Mouse (Mus musculus) gastrocnemius, adult 2 months (tissue): ENCODE results near the gene Set. TPM values are rescaled to one million over a fixed set of nuclear protein-coding genes. Genes with fewer than 3 reads are reported as not detected.

Experiments
- DNase-seq: peaks from one replicate; pipeline ENCODE4 v3.0.0; 2022
- H3K27ac ChIP-seq: fragments of 200-600 bp; 2 replicates; pipeline ENCODE4 v1.8.1; 2022; ENCODE audit warnings: mild to moderate bottlenecking
- H3K4me3 ChIP-seq: fragments of 200-600 bp; 2 replicates; pipeline ENCODE4 v1.8.1; 2022; ENCODE audit warnings: mild to moderate bottlenecking, moderate library complexity
- CTCF ChIP-seq: fragments of 200-600 bp; IDR thresholded peaks from 2 replicates; pipeline ENCODE4 v1.8.1; 2022; ENCODE audit warnings: antibody characterized with exemption, mild to moderate bottlenecking, moderate library complexity
- intact Hi-C: fragments of 180-260 bp; cut with DNase I; formaldehyde crosslinking; loops from one replicate; pipeline ENCODE4 v1.15.1; 2025
- total RNA-seq, 2 experiments: library from RNA; stranded (reverse); gene quantifications; 2 replicates each; pipeline ENCODE4 v1.2.3; 2021

Set gene
- total RNA-seq, 2 experiments from 2014 or later = 93.8 to 110 TPM

DNA sequence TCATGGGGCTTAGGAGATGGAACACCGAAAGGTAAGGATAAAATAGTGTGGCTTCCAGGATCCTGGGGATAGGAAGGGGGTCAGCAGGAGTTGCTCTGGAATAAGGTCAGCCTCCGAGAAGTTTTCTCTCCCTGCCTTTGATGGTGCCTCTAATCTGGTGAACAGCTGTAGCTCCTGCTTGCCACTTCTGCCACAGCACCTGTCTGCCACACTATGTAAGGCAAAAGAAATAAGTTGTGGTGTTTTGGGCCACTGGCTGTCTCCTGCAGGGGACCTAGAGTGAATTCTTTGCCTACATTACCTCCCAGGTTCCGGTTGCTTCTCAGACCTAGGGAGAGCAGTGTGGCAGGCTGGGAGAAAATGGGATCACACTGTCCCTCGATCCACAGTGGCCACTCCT, 21.6 kb downstream of the Set start:
- peak overlapping the region; percentile 64 for H3K4me3 ChIP-seq
- intact Hi-C loops = loop anchor here (2.0 kb wide), 1 partner anchor 14 kb away; the partner anchor contains the start of gene Zdhhc12
- H3K27ac ChIP-seq = peak overlapping the region; percentile 88
- TF ChIP-seq CTCF = no peak
- DNase-seq = no peak

DNA sequence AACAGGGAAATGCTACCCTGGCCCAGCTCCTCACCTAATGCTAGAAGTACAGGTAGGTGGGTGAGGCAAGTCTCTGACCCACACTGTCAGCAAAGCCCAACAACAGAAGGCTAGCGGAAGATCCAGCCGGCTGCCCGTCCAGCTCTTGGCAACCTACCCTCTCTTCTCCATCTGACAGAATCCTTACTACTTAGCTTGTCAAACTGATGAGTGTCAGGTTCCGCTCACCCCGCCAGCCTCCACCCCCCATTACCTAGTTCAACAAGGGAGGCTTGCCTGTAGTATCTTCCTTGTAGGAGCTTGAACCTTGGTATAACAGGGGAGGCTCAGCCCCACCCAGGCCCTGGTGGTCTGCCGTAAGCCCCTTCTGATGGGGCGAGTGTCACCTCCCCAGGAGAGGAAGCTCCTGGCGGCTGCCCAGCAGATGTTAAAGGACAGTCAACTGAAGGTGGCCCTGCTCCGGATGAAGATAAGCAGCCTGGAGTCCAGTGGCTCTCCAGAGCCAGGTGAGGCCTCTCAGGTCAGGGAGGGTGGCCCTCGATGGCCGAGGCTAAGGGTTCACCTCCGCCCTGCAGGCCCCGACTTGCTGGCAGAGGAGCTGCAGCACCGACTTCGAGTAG, 23.1 kb downstream of the Set start:
- peak overlapping the region; percentile 88; the same call in 1 of the 2 replicates for H3K27ac ChIP-seq
- H3K4me3 ChIP-seq = peak overlapping the region; percentile 64
- TF ChIP-seq CTCF = no peak
- intact Hi-C loops = no loop called here
- DNase-seq = no peak

DNA sequence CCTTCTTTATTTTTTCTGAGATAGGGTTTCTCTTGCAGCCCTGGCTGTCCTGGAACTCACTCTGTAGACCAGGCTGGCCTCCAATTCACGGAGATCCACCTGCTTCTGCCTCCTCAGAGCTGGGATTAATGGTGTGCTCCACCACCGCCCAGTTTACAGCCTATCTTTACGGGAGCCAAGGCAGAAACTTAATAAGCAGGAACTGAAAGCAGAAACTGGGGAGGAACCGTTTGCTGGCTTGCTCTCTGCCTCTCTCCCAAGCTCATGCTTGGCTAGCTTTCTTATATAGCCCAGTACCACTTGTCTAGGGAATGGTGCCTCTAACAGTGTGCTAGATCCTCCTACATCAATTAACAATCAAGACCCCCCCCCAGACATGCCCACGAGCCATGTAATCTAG, 26.9 kb downstream of the Set start:
- intact Hi-C loops = no loop called here
- DNase-seq = no peak
- Histone ChIP-seq H3K4me3 (no peak overlapping the region), H3K27ac (no peak overlapping the region)
- TF ChIP-seq CTCF = no peak

DNA sequence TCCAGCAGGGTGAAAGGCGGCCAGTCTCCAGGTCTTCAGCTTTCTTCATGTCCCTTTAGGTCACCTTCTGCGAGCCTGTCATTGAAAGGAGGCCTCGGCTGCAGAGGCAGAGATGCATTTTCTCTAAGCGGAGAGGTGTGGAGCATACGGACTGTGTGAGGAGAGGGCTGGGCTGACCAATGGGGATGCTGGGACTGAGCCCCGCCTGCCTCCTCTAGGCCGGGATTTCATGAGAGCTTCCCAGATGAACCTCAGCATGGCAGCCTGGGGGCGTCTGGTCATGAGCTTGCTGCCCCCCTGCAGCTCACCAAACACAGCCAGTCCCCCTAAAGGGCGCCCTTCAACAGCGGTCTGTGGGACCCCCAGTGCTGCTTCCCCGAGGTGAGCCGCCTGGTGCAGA, 27.5 kb downstream of the Set start:
- DNase-seq = no peak
- H3K4me3 ChIP-seq = no peak overlapping the region
- TF ChIP-seq CTCF = no peak
- intact Hi-C loops = no loop called here
- H3K27ac ChIP-seq = no peak overlapping the region

DNA sequence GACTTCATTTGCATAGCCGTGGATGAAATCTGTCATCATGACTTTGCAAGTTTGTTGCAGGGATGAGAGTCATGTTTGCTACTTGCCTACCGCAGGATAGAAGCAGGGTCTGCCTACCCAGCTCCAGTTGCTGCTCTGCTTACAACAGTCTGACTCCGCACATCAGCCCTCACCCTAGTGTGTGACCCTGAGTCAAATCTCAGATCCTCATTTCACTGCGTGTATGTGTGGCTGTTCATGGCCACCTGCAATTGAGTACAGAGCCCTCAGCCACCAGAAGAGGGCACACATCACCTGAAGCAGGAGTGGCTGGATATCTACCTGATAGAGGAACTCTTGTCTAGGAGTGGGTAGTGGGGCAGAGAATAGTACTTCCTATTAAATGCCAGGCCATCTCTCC, 30.1 kb downstream of the Set start:
- intact Hi-C loops = no loop called here
- no peak for TF ChIP-seq CTCF
- H3K4me3 ChIP-seq = no peak overlapping the region
- no peak overlapping the region for H3K27ac ChIP-seq
- no peak for DNase-seq

DNA sequence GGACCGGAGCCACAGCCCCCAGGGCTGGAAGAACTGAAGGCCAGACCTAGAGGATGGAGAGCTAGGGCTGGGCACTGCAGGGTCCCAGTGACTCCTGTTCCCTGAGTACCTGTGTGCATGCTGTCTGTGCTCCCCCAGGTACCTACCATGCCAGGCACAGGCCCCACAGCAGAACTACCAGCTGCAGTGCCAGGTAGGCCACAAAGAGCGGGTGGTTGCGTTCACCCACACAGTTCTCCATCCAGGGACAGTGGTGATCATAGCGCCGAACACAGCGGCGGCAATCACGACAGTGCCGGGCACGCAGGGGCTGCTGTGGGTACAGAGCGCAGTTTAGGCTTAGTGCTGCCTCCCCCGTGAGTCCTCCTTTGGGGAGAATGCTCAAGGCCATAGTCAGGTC, 34.3 kb downstream of the Set start:
- no peak for DNase-seq
- Histone ChIP-seq H3K27ac (no peak overlapping the region), H3K4me3 (no peak overlapping the region)
- intact Hi-C loops = no loop called here
- TF ChIP-seq CTCF = no peak

DNA sequence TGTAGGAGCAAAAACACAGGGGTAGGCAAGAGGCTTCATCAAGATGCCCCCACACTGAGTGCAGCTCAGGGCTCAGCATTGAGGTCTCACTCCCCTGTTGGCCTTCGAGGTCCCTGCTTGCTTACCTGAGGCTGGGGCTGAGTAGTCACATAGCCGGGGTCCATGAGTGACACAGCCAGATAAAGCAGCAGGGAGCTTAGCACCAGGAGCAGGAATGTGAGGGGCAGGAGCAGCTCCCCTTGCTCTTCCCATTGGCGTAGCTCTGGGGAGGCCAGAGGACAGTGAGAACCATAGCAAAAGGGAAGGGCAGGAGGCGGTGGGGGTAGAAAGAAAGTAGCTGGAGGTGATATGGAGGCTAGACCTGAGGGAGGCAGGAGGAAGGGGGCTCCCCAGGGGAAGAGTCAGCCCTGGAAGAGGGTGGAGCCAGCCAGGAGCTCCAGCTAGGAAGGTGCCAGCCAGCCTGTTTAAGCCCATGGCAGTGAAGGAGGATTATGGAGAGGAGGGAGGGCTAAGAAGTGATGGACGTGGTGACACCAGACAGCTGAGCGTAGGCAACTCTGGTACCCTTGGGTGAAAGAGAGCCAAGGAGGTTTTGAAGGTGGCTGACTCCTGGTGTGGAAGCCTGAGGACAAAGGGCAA, 35.2 kb downstream of the Set start:
- no peak for TF ChIP-seq CTCF
- intact Hi-C loops = loop anchor here (2.0 kb wide), 1 partner anchor 14 kb away; no protein-coding TSS in a partner anchor
- peak overlapping the region; percentile 83 for H3K27ac ChIP-seq

DNA sequence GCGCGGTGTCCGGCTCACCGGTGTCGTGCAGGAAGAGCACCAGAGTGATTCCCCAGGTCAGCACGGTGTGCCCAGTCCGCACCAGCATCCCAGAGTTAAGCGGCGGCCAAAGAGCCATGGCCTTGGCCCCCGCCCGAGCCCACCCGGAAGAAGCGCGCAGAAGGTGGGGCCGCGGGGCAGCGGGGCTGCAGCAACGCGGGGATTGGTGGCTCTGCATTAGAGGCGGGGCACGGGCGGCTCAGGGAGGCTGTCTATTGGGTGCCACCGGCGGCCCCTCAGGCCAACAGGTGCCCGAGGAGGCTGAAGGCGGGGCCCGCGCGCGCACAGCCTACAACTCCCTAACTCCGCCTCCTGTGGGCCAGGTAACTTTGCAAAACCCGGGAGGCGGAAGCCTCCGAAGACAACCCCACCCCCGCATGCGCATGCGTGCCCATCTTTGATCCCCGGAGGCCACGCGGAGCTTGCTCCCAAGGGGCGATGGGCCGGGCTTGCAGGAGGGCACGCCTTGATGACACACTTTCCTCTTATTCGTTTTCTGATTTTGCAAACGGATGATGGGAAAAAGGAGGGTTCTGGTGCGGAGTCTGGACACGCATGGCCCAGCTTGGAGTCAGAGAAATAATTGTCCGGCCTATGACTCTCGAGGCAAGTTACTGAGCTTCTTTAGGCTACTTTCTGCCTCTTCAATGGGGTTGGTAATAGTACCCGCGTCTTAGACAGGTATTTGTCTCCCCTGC, 36.5 kb downstream of the Set start, which contains the start of gene Zdhhc12:
TSS of gene Zdhhc12 (minus strand) at position 178 of the 737 bp plus-strand sequence.
- TF ChIP-seq CTCF = peak; percentile 7; the same call in 1 of the 2 replicates
- DNase-seq = peak; percentile 96
- H3K27ac ChIP-seq = peak within 1 kb of the TSS; percentile 83
- intact Hi-C loops = loop anchor here (2.0 kb wide), 1 partner anchor 15 kb away; no protein-coding TSS in a partner anchor
- H3K4me3 ChIP-seq = peak within 1 kb of the TSS; percentile 88

More for the DNA sequence above, 35.2 kb downstream of the Set start:
- DNase-seq = no peak
- H3K4me3 ChIP-seq = peak overlapping the region; percentile 88

DNA sequence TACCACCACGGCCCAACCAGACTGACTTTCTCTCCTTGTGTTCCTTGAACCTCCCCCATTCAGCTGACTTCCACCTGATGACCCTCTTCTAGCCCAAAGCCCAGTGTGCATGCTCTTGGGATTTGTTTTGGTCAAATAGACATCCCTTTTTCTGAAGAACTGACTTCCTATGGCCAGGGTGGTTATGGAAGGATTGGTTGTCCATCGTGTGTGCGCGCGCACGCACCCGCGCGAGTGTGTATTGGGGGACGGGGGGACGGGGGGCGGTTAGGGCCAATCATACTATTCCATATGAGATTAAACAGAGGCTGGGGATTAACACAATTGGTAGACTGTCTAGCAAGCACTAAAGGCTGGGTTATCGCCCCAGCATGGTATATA, 37.0 kb downstream of the Set start:
- no peak for TF ChIP-seq CTCF
- intact Hi-C loops = no loop called here
- H3K27ac ChIP-seq = peak overlapping the region; percentile 83
- peak overlapping the region; percentile 88 for H3K4me3 ChIP-seq
- no peak for DNase-seq

DNA sequence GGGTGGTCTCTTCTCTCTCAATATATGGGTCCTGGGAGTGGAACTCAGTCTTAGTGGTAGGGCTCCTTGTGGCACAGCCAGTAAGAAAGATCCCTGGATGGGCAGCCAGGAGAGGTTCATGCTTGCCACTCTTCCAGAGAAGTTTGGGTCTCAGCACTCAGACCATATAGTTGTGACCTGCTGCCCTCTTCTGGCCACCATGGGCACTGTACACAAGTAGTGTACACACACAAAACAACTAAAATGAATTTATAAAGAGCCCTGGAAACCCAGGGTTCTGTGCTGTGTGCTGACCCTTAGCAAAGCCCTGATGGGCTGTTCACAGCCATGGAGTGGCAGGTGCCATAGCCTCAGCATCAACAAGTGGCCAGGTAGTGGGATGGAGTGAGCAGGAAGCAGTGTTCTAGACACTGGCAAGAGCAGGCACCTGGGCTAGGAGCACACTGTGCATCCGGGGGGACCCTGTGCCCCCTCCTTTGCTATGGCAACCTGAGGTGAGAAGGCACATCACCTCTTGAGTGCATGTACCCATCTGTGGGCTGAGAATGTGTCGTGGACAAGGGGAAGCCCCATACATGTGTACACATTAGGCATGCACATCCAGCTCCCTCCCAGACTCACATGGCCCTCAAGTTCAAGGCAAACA, 38.8 kb downstream of the Set start:
- Histone ChIP-seq H3K27ac (no peak overlapping the region), H3K4me3 (no peak overlapping the region)
- peak; percentile 81 for TF ChIP-seq CTCF
- intact Hi-C loops = loop anchor here (1.0 to 2.0 kb wide), 2 partner anchors 19 to 53 kb away; partner anchors contain the start of gene Pkn3
- peak; percentile 59 for DNase-seq

DNA sequence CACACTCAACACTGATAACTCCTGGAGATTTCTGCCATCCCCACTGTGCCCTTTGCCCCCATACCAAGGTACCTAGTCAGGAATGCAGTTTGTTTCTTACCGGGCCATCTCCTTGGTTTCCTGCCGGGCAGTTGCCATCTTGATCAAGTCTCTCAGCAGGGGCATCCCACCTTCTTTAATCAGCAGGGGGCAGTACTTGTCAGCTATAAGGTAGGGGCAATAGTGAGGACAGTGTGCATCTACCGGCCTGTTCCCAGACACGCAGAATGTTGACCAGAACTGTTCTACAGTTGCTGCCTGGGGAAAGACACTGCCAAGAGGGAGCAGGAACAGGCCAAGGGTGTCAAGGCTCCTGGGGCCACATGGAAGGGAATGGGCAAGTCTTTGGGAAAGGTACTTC, 43.0 kb downstream of the Set start:
- Histone ChIP-seq H3K4me3 (no peak overlapping the region), H3K27ac (no peak overlapping the region)
- DNase-seq = no peak
- TF ChIP-seq CTCF = no peak; the same call in 1 of the 2 replicates
- intact Hi-C loops = loop anchor here (10.0 kb wide), 1 partner anchor 65 kb away; no protein-coding TSS in a partner anchor

DNA sequence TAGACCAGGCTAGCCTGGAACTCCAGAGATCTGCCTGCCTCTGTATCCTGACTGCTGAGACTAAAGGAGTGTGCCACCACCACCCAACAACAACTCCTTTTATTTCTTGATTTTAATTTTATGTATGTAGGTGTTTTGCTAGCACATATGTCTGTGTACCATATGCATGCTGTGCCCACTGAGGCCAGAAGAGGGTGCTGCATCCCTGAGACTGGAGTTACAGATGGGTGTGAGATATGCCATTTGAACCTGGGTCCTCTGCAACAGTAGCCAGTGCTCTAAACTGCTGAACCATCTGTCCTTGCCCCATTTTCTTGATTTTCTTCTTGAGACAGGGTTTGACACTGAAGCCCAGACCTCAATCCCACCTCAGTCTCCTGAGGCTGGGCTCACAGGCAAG, 49.2 kb downstream of the Set start:
- DNase-seq = peak; percentile 49
- no peak overlapping the region for H3K27ac ChIP-seq
- intact Hi-C loops = loop anchor here (10.0 kb wide), 1 partner anchor 58 kb away; no protein-coding TSS in a partner anchor
- peak; percentile 71 for TF ChIP-seq CTCF
- no peak overlapping the region for H3K4me3 ChIP-seq
